Mouse (Mus musculus): ENCODE measurements at regions not wholly inside any gene's neighbourhood (a gene's known extent, or its start where the extent isn't known, plus 50 kb on each side); places are given as distances from the start of the nearest gene placed in this dataset.

DNA sequence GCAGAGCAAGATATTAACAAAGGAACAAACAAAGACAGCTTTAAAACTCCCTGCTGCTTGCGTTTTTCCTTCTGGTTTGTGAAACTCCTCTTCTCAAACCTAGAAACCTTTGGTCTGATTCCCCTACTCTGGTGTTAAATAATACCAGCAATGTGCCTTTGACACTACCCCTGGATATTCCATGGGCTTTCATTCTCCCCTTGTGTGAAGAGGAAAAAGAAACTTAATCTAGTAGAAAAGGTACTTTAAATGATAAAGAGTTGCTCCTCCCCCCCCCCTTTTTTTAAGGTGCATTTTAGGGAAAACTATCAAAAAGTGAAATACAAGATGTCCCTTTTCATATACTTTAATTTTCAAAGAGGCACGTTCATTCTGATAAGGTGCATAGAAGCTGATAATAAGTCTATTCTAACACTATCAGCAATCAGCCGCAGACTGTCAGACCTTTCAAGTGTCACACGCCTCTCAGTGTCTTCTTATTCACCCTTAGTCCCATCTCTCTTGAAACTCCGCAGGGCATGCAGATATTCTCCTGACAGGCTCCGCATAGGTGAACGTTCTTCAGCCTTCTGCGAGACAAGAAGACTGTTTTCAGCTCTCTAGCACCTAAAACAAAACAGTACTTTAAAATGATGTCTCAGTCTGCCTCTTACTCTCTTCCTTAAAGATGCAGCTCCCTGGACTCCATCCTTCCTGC is 657.5 kb downstream of the Car8 start:
- Histone ChIP-seq H3K4me1 (peaks cover 19% of the 10 kb centered on the region), H3K9ac (replicated peaks) (no peak overlapping the region), H3K36me3 (no peaks in the 10 kb centered on the region), H3K9me3 (no peaks in the 10 kb centered on the region), H3K4me2 (replicated peaks) (peak overlapping the region; percentile 29; the same call in 1 of the 2 replicates), H3K27ac (replicated peaks) (peak overlapping the region; percentile 39; the same call in 1 of the 2 replicates), H3K27me3 (no peaks in the 10 kb centered on the region), H3K4me3 (no peak overlapping the region)
- 20% methylated on average over 8 of the region's 8 CpGs for WGBS
- ATAC-seq (ENCODE audit: low FRiP score, low read depth): peak; percentile 61

DNA sequence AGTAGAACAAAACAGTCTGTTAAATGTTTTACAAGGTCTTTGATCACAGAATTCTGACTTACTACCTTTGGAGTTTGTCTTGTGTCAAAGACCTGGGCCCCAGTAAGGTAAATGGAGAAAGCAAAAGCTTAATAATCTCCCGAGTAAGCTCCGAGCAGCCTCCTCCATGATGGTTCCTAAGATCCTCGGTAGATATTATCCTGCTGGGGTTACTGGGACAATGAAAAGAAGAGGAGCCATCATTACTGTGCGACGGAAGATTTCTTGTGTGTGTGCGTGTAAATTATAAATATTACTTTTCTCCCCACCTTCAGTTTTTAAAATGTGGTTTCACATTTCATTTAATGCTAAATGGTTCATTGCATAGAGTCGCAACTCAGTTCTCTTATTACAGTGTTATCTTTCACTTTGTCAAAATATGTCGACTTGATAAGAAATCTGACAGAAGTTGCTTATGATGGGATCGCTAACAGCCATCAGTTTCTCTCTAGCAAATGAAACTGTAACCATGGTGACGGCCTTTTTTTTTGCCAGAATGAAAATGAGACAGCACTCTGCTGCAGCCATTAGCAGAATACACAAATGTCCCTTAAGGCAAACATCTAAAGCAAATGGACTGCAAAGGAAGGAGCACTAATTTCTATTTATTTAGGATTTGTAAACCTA is 658.2 kb downstream of the Car8 start:
- ATAC-seq (ENCODE audit: low FRiP score, low read depth): peak; percentile 77
- WGBS: 54% methylated on average over 10 of the region's 10 CpGs
- H3K4me2 ChIP-seq (replicated peaks): peak overlapping the region; percentile 29; the same call in 1 of the 2 replicates
- no peaks in the 10 kb centered on the region for H3K36me3 ChIP-seq
- no peaks in the 10 kb centered on the region for H3K9me3 ChIP-seq
- H3K4me3 ChIP-seq: no peak overlapping the region
- no peak overlapping the region for H3K9ac ChIP-seq (replicated peaks)
- H3K4me1 ChIP-seq: peaks cover 19% of the 10 kb centered on the region
- peak overlapping the region; percentile 54 for H3K27ac ChIP-seq (replicated peaks)
- H3K27me3 ChIP-seq: no peaks in the 10 kb centered on the region

DNA sequence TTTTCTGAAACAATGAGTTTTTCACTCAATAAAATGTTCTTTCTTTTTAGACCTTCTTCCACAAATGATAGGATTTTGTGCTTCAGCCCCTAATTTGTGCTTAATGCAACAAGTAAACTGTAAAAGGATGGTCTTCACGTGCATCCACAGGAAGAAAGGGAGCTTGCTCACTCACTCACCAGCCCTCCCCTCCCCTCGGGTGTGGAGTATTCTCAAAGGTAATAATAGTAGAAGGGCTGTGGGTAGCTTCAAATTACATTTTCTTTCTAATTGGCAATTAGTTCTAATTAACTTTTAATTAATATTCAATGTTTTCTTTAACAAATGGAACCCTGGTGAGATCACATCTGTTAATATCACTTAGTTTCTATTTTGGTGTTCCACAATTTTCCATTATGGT is 664.8 kb downstream of the Car8 start:
- H3K4me1 ChIP-seq: no peaks in the 10 kb centered on the region
- H3K36me3 ChIP-seq: no peaks in the 10 kb centered on the region
- H3K27me3 ChIP-seq: no peaks in the 10 kb centered on the region
- no peaks in the 10 kb centered on the region for H3K9me3 ChIP-seq
- 55% methylated on average over 2 of the region's 2 CpGs for WGBS
- no peak overlapping the region for H3K27ac ChIP-seq (replicated peaks)
- no peak overlapping the region for H3K4me2 ChIP-seq (replicated peaks)
- no peak overlapping the region for H3K9ac ChIP-seq (replicated peaks)
- no peak for ATAC-seq (ENCODE audit: low FRiP score, low read depth)
- H3K4me3 ChIP-seq: no peak overlapping the region

DNA sequence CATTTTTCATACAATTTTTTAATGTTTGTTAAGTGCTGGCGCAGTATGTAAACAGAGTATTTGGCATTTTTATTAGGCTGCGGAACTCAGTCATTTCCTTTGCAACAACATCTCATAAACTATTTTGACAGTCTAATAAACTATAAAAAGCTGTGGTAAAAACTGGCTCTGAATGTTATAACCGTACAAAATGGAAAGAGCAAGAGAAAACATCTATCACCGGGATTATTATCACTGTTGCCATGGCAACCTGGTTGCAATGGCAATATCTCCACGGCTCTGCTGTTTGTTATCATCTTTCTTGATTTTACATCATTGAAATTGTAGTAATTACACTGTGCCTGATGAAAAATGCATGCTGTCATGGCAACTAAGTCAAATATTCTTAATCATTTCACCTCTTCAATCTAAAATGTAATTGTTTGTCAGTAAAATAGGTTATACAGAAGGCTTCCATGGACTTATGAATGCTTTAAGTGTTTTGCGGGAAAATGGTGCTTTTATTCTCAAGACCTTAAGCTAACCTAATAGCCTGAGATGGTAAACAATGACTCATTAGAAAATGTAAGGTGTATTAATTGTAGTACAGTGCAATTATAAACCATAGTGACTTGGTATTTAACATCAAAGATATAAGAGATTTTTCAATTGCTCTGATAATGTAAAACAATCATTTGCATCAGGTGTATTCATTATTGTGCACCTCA is 671.0 kb downstream of the Car8 start:
- no peak overlapping the region for H3K4me3 ChIP-seq
- no peaks in the 10 kb centered on the region for H3K36me3 ChIP-seq
- no peaks in the 10 kb centered on the region for H3K4me1 ChIP-seq
- no peak overlapping the region for H3K9ac ChIP-seq (replicated peaks)
- ATAC-seq (ENCODE audit: low FRiP score, low read depth): 0 out of 2 replicates have a peak, but pooled peaks have one; percentile 34
- 71% methylated on average over 6 of the region's 6 CpGs for WGBS
- H3K27me3 ChIP-seq: no peaks in the 10 kb centered on the region
- no peak overlapping the region for H3K27ac ChIP-seq (replicated peaks)
- H3K9me3 ChIP-seq: no peaks in the 10 kb centered on the region
- no peak overlapping the region for H3K4me2 ChIP-seq (replicated peaks)

DNA sequence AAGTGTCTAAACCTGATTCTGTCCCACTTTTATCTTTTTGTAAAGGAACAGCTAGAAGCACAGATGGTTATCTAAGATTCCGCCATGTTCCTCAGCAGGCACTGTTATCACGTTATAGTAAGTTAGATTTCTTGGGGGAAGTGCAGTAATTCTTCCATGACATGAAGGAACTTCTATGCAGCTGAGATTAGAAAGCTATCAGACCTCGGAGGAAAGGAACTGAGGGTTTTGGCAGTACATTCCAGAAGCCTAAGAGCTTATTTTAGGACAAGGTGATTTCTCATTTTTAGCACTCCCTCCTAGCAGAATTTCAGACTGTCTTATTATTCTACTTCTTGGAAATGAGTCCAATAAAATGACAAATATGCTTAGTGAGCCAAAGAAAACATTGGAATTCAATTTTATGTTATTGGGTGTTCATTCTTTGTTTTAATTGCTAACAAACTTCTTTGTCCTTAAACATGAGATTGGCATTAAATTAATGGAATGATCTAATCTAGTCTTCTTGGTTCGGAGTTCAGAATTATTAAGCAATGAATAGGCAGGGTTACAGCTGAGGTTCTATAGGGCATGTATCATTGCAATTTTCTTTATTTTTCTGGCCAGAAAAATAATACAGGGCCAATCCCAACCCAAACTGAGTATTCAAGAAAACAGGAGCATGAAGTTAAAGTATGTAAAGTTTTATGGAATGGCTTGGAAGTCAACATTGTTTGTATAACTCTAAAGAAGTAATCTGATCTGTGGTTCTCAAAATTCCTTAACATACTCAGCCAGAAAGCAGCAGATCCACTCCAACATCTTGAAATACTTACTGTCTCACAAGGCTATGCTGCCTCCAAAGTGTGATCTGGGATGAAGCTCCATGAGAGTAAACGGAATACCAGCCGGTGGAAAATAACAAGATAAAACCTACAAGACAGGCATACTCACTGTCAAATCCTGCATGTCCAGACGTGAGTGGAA is 678.7 kb downstream of the Car8 start:
- H3K9ac ChIP-seq (replicated peaks): no peak overlapping the region
- no peak overlapping the region for H3K4me2 ChIP-seq (replicated peaks)
- H3K36me3 ChIP-seq: no peaks in the 10 kb centered on the region
- no peaks in the 10 kb centered on the region for H3K4me1 ChIP-seq
- H3K27ac ChIP-seq (replicated peaks): no peak overlapping the region
- no peak for ATAC-seq (ENCODE audit: low FRiP score, low read depth)
- no peaks in the 10 kb centered on the region for H3K9me3 ChIP-seq
- H3K27me3 ChIP-seq: no peaks in the 10 kb centered on the region
- WGBS: 74% methylated on average over 7 of the region's 7 CpGs
- H3K4me3 ChIP-seq: no peak overlapping the region

DNA sequence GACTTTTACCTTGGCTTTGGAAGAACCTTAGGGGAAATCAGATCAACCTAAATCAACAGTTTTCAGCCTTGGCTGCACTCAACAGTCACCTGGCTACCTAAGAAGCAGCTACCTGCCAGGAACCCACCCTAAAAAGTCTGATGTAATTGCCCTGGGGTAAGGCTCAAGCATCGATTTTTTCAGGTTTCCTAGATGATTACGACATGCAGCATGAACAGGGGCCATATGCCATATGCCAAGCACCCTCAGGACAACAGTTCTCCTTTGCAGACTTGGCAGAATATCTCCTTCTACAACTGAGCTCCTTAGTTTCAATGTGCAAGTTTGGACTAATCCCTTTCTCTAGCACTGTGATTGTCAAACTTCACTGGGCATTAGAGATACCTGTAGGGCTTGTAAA is 680.1 kb downstream of the Car8 start:
- no peaks in the 10 kb centered on the region for H3K4me1 ChIP-seq
- no peak overlapping the region for H3K9ac ChIP-seq (replicated peaks)
- no peak overlapping the region for H3K4me2 ChIP-seq (replicated peaks)
- H3K36me3 ChIP-seq: no peaks in the 10 kb centered on the region
- H3K27me3 ChIP-seq: no peaks in the 10 kb centered on the region
- H3K9me3 ChIP-seq: no peaks in the 10 kb centered on the region
- 79% methylated on average over 2 of the region's 2 CpGs for WGBS
- no peak for ATAC-seq (ENCODE audit: low FRiP score, low read depth)
- H3K27ac ChIP-seq (replicated peaks): no peak overlapping the region
- no peak overlapping the region for H3K4me3 ChIP-seq

DNA sequence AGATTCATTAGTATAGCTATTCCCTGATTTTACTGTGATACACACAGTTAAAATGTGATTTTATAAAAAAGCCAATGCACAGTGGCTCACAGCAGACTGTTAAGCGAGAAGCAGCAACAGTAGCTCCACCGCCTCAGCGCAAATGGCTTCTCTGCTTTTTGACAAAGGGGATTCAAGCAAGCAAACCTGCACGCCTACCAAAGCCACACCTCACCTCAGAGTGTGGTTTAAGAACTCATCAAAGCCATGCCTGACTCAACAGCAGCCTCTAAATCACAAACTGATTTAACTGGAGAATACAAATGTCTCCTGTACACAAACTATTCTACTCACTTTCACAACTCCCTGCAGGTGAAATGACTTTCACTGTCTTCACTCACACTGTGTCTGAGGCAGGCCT is 704.5 kb downstream of the Car8 start:
- H3K4me3 ChIP-seq: no peak overlapping the region
- H3K4me2 ChIP-seq (replicated peaks): no peak overlapping the region
- H3K9me3 ChIP-seq: no peaks in the 10 kb centered on the region
- no peaks in the 10 kb centered on the region for H3K27me3 ChIP-seq
- no peaks in the 10 kb centered on the region for H3K4me1 ChIP-seq
- no peak for ATAC-seq (ENCODE audit: low FRiP score, low read depth)
- 88% methylated on average over 4 of the region's 4 CpGs for WGBS
- H3K36me3 ChIP-seq: no peaks in the 10 kb centered on the region
- no peak overlapping the region for H3K27ac ChIP-seq (replicated peaks)
- no peak overlapping the region for H3K9ac ChIP-seq (replicated peaks)

DNA sequence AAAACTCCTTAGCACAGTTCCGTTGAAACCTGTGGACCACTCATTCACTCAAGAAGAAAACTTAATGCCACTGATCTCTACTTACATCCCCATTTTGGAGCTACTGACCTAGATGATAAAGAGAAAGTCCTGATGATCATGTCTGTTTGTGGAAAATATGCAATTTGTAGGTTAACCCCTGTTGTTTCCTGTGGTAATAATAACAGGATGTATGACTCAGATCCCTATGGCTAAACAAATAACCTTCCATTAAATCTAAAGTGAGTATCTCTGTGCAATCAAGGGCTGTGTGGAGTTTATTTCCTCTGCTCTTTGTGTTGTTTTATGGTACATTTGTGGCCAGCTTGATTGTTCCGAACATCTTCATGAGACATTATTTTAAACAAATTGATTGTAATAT is 711.1 kb downstream of the Car8 start:
- Histone ChIP-seq H3K27ac (replicated peaks) (no peak overlapping the region), H3K4me3 (no peak overlapping the region), H3K9me3 (no peaks in the 10 kb centered on the region), H3K4me1 (no peaks in the 10 kb centered on the region), H3K27me3 (no peaks in the 10 kb centered on the region), H3K4me2 (replicated peaks) (no peak overlapping the region), H3K9ac (replicated peaks) (no peak overlapping the region), H3K36me3 (no peaks in the 10 kb centered on the region)
- ATAC-seq (ENCODE audit: low FRiP score, low read depth): no peak
- 87% methylated on average over 2 of the region's 2 CpGs for WGBS

DNA sequence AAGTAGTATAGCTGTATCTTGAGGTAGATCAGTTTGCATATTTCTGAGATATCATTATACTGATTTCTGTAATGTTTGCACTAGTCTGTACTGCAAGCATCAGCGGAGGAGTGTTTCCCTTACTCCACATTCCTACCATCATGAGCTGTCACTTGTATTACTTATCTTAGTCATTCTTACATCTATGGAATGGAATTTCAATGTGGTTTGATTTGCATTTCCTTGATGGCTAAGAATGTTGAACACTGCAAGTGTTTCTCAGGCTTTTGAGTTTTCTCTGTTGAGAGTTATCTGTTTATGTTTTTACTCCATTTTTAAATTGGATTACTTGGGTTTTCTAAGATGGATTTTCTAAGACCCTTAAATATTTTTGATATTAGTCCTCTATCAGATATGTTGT is 725.8 kb downstream of the Car8 start:
- H3K27ac ChIP-seq (replicated peaks): no peak overlapping the region
- WGBS: 77% methylated on average over 1 of the region's 1 CpGs
- no peaks in the 10 kb centered on the region for H3K36me3 ChIP-seq
- no peak overlapping the region for H3K4me2 ChIP-seq (replicated peaks)
- no peak overlapping the region for H3K9ac ChIP-seq (replicated peaks)
- H3K4me1 ChIP-seq: no peaks in the 10 kb centered on the region
- ATAC-seq (ENCODE audit: low FRiP score, low read depth): no peak
- H3K4me3 ChIP-seq: no peak overlapping the region
- H3K9me3 ChIP-seq: no peaks in the 10 kb centered on the region
- no peaks in the 10 kb centered on the region for H3K27me3 ChIP-seq

DNA sequence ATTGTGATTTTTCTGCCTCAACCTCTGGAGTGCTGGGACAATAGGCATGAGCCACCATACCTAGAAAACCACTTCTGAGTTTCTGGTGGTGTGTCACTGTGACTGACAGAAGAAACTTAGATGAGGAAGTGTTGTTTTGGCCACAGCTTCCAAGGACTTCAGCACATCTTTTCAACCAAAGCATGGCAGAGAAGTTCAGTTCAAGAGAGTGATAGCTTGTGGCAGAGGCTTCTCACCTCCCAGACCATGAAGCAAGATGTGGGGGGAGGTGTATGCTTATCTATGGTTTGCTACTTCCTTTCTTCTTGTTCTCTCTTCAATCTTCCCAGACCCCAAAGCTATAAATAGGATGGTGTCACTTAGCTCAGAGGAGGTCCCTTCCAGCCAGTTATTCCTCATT is 753.3 kb downstream of the Car8 start:
- Histone ChIP-seq H3K9me3 (no peaks in the 10 kb centered on the region), H3K36me3 (no peaks in the 10 kb centered on the region), H3K4me3 (no peak overlapping the region), H3K4me2 (replicated peaks) (no peak overlapping the region), H3K27me3 (no peaks in the 10 kb centered on the region), H3K9ac (replicated peaks) (no peak overlapping the region), H3K27ac (replicated peaks) (no peak overlapping the region), H3K4me1 (no peaks in the 10 kb centered on the region)
- ATAC-seq (ENCODE audit: low FRiP score, low read depth): no peak

DNA sequence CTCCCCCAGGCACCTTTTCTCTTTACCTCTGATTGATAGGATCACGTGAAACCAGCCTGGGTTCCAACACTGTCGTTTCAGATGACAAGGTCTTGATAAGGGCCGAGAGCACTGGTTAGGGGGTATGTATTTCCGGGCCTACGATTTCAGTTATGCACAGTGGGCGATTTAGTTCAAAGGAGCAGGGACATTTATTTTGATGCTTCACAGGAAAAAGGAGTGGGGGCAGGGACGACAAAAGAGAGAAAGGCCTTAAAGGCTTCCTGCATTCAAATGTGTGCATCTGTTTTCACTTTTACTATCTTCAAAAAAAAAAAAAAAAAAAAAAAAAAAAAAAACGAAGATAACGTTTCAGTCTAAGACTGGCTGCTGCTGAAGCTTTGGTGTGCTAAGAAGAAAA is 783.7 kb downstream of the Car8 start:
- H3K27ac ChIP-seq (replicated peaks): no peak overlapping the region
- H3K9ac ChIP-seq (replicated peaks): no peak overlapping the region
- H3K27me3 ChIP-seq: no peaks in the 10 kb centered on the region
- H3K4me1 ChIP-seq: peaks cover 3% of the 10 kb centered on the region; the same call in 1 of the 2 replicates
- H3K36me3 ChIP-seq: no peaks in the 10 kb centered on the region
- ATAC-seq (ENCODE audit: low FRiP score, low read depth): 0 out of 2 replicates have a peak, but pooled peaks have one; percentile 40
- no peak overlapping the region for H3K4me2 ChIP-seq (replicated peaks)
- 23% methylated on average over 9 of the region's 9 CpGs for WGBS
- H3K9me3 ChIP-seq: no peaks in the 10 kb centered on the region
- H3K4me3 ChIP-seq: no peak overlapping the region
